Mouse (Mus musculus): ENCODE measurements at regions not wholly inside any gene's neighbourhood (a gene's known extent, or its start where the extent isn't known, plus 50 kb on each side); places are given as distances from the start of the nearest gene placed in this dataset.

DNA sequence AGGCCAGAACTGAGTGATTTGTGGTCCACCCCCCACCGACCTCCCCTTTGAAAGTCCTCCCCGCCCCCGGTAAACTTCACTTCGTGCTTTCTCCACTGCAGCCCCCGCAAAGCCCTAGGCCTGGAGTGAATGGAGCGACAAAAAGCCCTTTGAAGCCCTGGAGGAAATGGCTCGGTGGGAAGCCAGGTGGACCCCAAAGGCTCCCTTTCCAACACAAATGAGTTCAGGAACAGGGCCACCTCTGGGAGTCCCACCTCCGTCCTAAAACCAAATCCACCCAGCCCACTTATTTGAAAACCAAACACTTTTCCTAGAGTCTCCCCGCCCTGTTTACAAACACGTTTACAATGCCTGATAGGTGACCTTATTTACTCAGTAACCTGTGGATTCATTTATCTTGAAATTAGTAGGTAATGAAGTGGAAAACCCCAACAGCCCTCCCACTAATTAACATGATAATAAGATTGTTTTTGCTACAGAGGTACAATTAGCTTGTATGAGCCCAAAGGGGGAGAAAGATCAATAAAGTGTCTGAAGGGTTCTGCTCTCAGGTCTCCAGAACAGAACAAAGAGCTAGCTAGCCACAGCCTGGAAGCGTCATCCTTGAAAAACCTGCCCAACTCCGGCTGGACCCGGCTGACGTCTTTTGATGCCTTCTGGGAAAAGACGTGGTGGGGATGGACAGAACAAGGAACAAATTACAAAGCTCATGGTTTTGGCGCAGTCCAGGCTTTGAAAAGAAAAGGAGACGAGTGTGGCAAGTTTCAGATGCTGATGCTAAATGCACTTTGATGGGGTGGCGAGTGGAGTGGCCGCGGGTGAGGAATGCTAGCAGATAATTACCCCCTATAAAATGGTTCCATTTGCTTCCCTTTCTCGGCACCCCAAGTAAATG is 422.6 kb upstream of the Nr2f2 start:
- Histone ChIP-seq H3K27ac (no peak overlapping the region), H3K4me3 (no peak overlapping the region; the same call in 1 of the 2 replicates), H3K4me1 (no peaks in the 10 kb centered on the region), H3K36me3 (replicated peaks) (no peaks in the 10 kb centered on the region), H3K4me2 (peak overlapping the region; percentile 35), H3K9me3 (no peaks in the 10 kb centered on the region), H3K9ac (no peak overlapping the region), H3K27me3 (replicated peaks) (peaks cover 8% of the 10 kb centered on the region)
- WGBS, result 5% methylated on average over 21 of the region's 21 CpGs
- ATAC-seq (replicated peaks), result 0 out of 2 replicates have a peak, but pooled peaks have one; percentile 37

- H3K36me3 ChIP-seq (replicated peaks), result no peaks in the 10 kb centered on the region
- WGBS, result 18% methylated on average over 5 of the region's 5 CpGs
- peaks cover 8% of the 10 kb centered on the region for H3K27me3 ChIP-seq (replicated peaks)
- no peak overlapping the region for H3K4me3 ChIP-seq
- H3K4me2 ChIP-seq, result no peak overlapping the region
- H3K4me1 ChIP-seq, result no peaks in the 10 kb centered on the region
- H3K9ac ChIP-seq, result no peak overlapping the region
- no peak for ATAC-seq (replicated peaks)
- H3K9me3 ChIP-seq, result no peaks in the 10 kb centered on the region
- no peak overlapping the region for H3K27ac ChIP-seq
Observed at GRCm38 (mm10) chr7:70787966-70788365, 421.4 kb upstream of the Nr2f2 start.

- no peak overlapping the region for H3K27ac ChIP-seq
- no peak overlapping the region for H3K4me2 ChIP-seq
- no peaks in the 10 kb centered on the region for H3K4me1 ChIP-seq
- 88% methylated on average over 2 of the region's 2 CpGs for WGBS
- H3K4me3 ChIP-seq, result no peak overlapping the region
- H3K9me3 ChIP-seq, result no peaks in the 10 kb centered on the region
- H3K27me3 ChIP-seq (replicated peaks), result no peaks in the 10 kb centered on the region
- H3K9ac ChIP-seq, result no peak overlapping the region
- H3K36me3 ChIP-seq (replicated peaks), result no peaks in the 10 kb centered on the region
- ATAC-seq (replicated peaks), result no peak
Observed at GRCm38 (mm10) chr7:70780742-70781332, 414.3 kb upstream of the Nr2f2 start.

- no peak for ATAC-seq (replicated peaks)
- no peaks in the 10 kb centered on the region for H3K4me1 ChIP-seq
Observed at GRCm38 (mm10) chr7:70777763-70778162, 411.2 kb upstream of the Nr2f2 start.

DNA sequence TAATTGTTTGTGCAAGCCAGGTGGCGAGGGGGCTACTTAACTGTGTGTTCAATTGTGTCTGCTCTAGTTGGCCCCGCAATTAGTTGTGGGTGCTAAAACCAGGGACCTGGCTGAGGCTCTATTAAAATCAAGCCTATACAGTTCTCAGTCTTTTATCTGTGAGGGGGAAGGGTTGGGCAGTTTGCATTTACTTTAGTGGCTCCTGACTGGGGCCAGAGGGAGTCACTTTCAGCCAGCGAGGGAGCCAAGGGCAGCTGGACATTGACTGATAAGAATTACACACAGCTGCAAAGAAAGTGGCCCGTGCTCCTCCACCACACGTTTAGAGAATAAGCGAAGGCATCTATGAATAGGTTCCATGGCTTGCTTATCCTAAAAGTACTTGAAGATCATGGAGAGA is 403.1 kb upstream of the Nr2f2 start:
- H3K4me3 ChIP-seq, result no peak overlapping the region
- WGBS, result 83% methylated on average over 6 of the region's 6 CpGs
- no peak overlapping the region for H3K4me2 ChIP-seq
- H3K9ac ChIP-seq, result no peak overlapping the region
- H3K9me3 ChIP-seq, result no peaks in the 10 kb centered on the region
- no peaks in the 10 kb centered on the region for H3K36me3 ChIP-seq (replicated peaks)
- no peak for ATAC-seq (replicated peaks)
- no peaks in the 10 kb centered on the region for H3K4me1 ChIP-seq
- H3K27me3 ChIP-seq (replicated peaks), result no peaks in the 10 kb centered on the region
- H3K27ac ChIP-seq, result no peak overlapping the region

More at GRCm38 (mm10) chr7:70777763-70778162, 411.2 kb upstream of the Nr2f2 start:
- Histone ChIP-seq H3K36me3 (replicated peaks) (no peaks in the 10 kb centered on the region), H3K27ac (no peak overlapping the region), H3K4me3 (no peak overlapping the region), H3K9me3 (no peaks in the 10 kb centered on the region), H3K27me3 (replicated peaks) (no peaks in the 10 kb centered on the region), H3K9ac (no peak overlapping the region), H3K4me2 (no peak overlapping the region)
- WGBS, result 10% methylated on average over 4 of the region's 4 CpGs

GRCm38 (mm10) chr7:70767697-70768096 is 401.2 kb upstream of the Nr2f2 start:
- no peaks in the 10 kb centered on the region for H3K27me3 ChIP-seq (replicated peaks)
- H3K36me3 ChIP-seq (replicated peaks), result no peaks in the 10 kb centered on the region
- WGBS, result 67% methylated on average over 5 of the region's 5 CpGs
- no peak overlapping the region for H3K9ac ChIP-seq
- no peaks in the 10 kb centered on the region for H3K4me1 ChIP-seq
- no peak for ATAC-seq (replicated peaks)
- no peak overlapping the region for H3K4me2 ChIP-seq
- no peaks in the 10 kb centered on the region for H3K9me3 ChIP-seq
- no peak overlapping the region for H3K4me3 ChIP-seq
- H3K27ac ChIP-seq, result no peak overlapping the region

- Histone ChIP-seq H3K4me2 (no peak overlapping the region), H3K36me3 (replicated peaks) (no peaks in the 10 kb centered on the region), H3K9ac (no peak overlapping the region), H3K27ac (no peak overlapping the region), H3K27me3 (replicated peaks) (peaks cover 11% of the 10 kb centered on the region; the same call in 1 of the 2 replicates), H3K4me1 (no peaks in the 10 kb centered on the region), H3K9me3 (no peaks in the 10 kb centered on the region), H3K4me3 (no peak overlapping the region)
- no peak for ATAC-seq (replicated peaks)
- WGBS, result 97% methylated on average over 3 of the region's 3 CpGs
Observed at GRCm38 (mm10) chr7:70756676-70757075, 390.1 kb upstream of the Nr2f2 start.

GRCm38 (mm10) chr7:70754826-70755225 is 388.3 kb upstream of the Nr2f2 start:
- ATAC-seq (replicated peaks), result no peak
- Histone ChIP-seq H3K27me3 (replicated peaks) (peaks cover 14% of the 10 kb centered on the region), H3K36me3 (replicated peaks) (no peaks in the 10 kb centered on the region), H3K27ac (no peak overlapping the region), H3K9me3 (no peaks in the 10 kb centered on the region), H3K4me3 (no peak overlapping the region), H3K9ac (no peak overlapping the region), H3K4me1 (no peaks in the 10 kb centered on the region), H3K4me2 (no peak overlapping the region)
- WGBS, result 87% methylated on average over 1 of the region's 1 CpGs

GRCm38 (mm10) chr7:70752802-70753218 is 386.3 kb upstream of the Nr2f2 start:
- ATAC-seq (replicated peaks), result no peak; the same call in 1 of the 2 replicates
- WGBS, result 31% methylated on average over 12 of the region's 12 CpGs

GRCm38 (mm10) chr7:70748884-70749283 is 382.3 kb upstream of the Nr2f2 start:
- Histone ChIP-seq H3K4me2 (no peak overlapping the region), H3K4me1 (no peaks in the 10 kb centered on the region), H3K4me3 (no peak overlapping the region), H3K36me3 (replicated peaks) (no peaks in the 10 kb centered on the region), H3K9me3 (no peaks in the 10 kb centered on the region), H3K27me3 (replicated peaks) (peaks cover 7% of the 10 kb centered on the region), H3K27ac (no peak overlapping the region), H3K9ac (no peak overlapping the region)
- ATAC-seq (replicated peaks), result no peak
- 49% methylated on average over 3 of the region's 3 CpGs for WGBS

More at GRCm38 (mm10) chr7:70752802-70753218, 386.3 kb upstream of the Nr2f2 start:
- Histone ChIP-seq H3K27me3 (replicated peaks) (peaks cover 14% of the 10 kb centered on the region), H3K4me2 (no peak overlapping the region), H3K27ac (no peak overlapping the region), H3K9ac (no peak overlapping the region), H3K4me3 (no peak overlapping the region), H3K9me3 (no peaks in the 10 kb centered on the region), H3K36me3 (replicated peaks) (no peaks in the 10 kb centered on the region), H3K4me1 (no peaks in the 10 kb centered on the region)

DNA sequence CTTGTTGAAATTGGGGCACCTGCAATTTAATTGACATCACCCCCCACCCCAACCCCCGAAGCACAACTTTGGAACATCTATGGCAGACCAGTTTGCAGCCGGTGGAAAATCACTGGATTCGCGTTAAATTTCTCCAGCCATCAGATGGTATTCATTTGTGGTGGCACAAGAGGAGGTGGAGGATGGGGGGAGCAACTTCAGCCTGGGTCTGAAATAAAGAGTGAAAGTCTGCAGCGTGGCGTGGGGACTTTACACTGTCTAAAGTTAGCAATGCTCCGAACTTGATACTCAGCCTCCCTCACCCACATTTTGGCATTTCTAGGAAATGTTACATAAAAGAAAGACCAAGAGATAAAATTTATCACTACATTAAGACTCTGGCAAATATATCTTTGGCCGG is 381.8 kb upstream of the Nr2f2 start:
- WGBS, result 81% methylated on average over 8 of the region's 8 CpGs
- Histone ChIP-seq H3K27me3 (replicated peaks) (peaks cover 7% of the 10 kb centered on the region), H3K4me3 (no peak overlapping the region), H3K36me3 (replicated peaks) (no peaks in the 10 kb centered on the region), H3K27ac (no peak overlapping the region), H3K9ac (no peak overlapping the region), H3K4me1 (no peaks in the 10 kb centered on the region), H3K4me2 (no peak overlapping the region), H3K9me3 (no peaks in the 10 kb centered on the region)
- no peak for ATAC-seq (replicated peaks)

- 77% methylated on average over 18 of the region's 18 CpGs for WGBS
- Histone ChIP-seq H3K9me3 (no peaks in the 10 kb centered on the region), H3K36me3 (replicated peaks) (no peaks in the 10 kb centered on the region), H3K4me1 (no peaks in the 10 kb centered on the region), H3K4me3 (no peak overlapping the region), H3K27me3 (replicated peaks) (peaks cover 2% of the 10 kb centered on the region; the same call in 1 of the 2 replicates), H3K27ac (no peak overlapping the region), H3K9ac (no peak overlapping the region), H3K4me2 (no peak overlapping the region)
- no peak for ATAC-seq (replicated peaks)
Observed at GRCm38 (mm10) chr7:70744296-70744695, 377.8 kb upstream of the Nr2f2 start.

All from midbrain, embryonic 15.5 days (tissue).